Mouse (Mus musculus) bone marrow, adult 2 months (tissue): ENCODE measurements around the gene Tcf3.

ENCODE experiments used
- CTCF ChIP-seq: fragments of 200-500 bp; IDR thresholded peaks from 2 replicates; pipeline ENCODE4 v1.5.1; 2011; ENCODE audit warnings: low read length, control low read depth; ENCODE audit not compliant: control insufficient read depth, insufficient read depth
- POLR2A ChIP-seq: fragments of 200-500 bp; IDR thresholded peaks from 2 replicates; pipeline ENCODE4 v1.6.1; 2011; ENCODE audit warnings: low read depth, mild to moderate bottlenecking, control low read depth, low read length, borderline replicate concordance; ENCODE audit not compliant: control insufficient read depth

DNA sequence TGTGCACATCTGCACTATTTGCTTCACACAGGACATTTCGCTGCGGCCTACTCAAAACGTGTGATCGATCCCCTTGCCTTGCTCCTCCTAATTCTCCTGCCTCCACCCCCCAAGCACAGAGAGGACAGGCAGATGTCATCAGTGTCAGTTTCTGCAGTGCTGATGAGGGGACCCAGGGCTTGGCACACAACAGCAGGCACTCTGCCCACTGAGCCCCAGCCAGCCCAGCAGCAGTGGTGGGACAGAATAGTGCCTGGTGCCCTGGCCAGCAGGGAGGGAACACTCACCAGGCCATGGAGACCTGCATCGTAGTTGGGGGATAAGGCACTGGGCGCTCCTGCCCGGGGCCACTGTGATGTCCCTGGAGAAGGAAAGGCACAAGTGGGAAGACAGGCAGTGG lies 17.9 kb downstream of the Tcf3 start:
- TF ChIP-seq CTCF, result no peak
- no peak for TF ChIP-seq POLR2A
